Comparison of ENCODE assay signal across 13 mouse cellular contexts in genomic region chr16:76040319-76040945, GRCm38 (mm10).
"Had no signal": no experiment of that assay in that cellular context is flagged by ENCODE, and none has a peak within 500 bp of the region (broad histone marks: within the 10 kb centered on the region; RNA-seq: fewer than 3 reads in every experiment).

No protein-coding gene starts in this region.

- H3K4me1 ChIP-seq: intestine, embryonic 15.5 days; kidney, embryonic 15.5 days; limb, embryonic 15.5 days; midbrain, embryonic 13.5 days had no signal

- H3K4me2 ChIP-seq: intestine, embryonic 15.5 days; kidney, embryonic 15.5 days; limb, embryonic 15.5 days; lung, embryonic 14.5 days; midbrain, embryonic 13.5 days had no signal

- ATAC-seq: intestine, embryonic 15.5 days; midbrain, embryonic 13.5 days had no signal

- H3K27me3 ChIP-seq: intestine, embryonic 15.5 days; kidney, embryonic 15.5 days; limb, embryonic 15.5 days; midbrain, embryonic 13.5 days had no signal

- H3K4me3 ChIP-seq: intestine, embryonic 15.5 days; kidney, embryonic 15.5 days; left cerebral cortex, adult 2 months; limb, embryonic 15.5 days; midbrain, embryonic 13.5 days had no signal

- H3K36me3 ChIP-seq: intestine, embryonic 15.5 days; kidney, embryonic 15.5 days; limb, embryonic 15.5 days; midbrain, embryonic 13.5 days had no signal

- H3K27ac ChIP-seq: intestine, embryonic 15.5 days; kidney, embryonic 15.5 days; left cerebral cortex, adult 2 months; limb, embryonic 15.5 days; midbrain, embryonic 13.5 days had no signal

- DNase-seq: kidney, adult 2 months; kidney, postnatal 25 days; lung, embryonic 14.5 days; lung, postnatal 10 days; lung, postnatal 4 days; right cerebral cortex, adult 18-20 months; right cerebral cortex, postnatal 25 days; thymus, postnatal 4 days had no signal

- H3K9me3 ChIP-seq: intestine, embryonic 15.5 days; kidney, embryonic 15.5 days; limb, embryonic 15.5 days; midbrain, embryonic 13.5 days had no signal

- H3K9ac ChIP-seq: intestine, embryonic 15.5 days; kidney, embryonic 15.5 days; limb, embryonic 15.5 days; lung, embryonic 14.5 days; midbrain, embryonic 13.5 days had no signal
